Mouse (Mus musculus): ENCODE results near the gene Lrrc4c.

DNA sequence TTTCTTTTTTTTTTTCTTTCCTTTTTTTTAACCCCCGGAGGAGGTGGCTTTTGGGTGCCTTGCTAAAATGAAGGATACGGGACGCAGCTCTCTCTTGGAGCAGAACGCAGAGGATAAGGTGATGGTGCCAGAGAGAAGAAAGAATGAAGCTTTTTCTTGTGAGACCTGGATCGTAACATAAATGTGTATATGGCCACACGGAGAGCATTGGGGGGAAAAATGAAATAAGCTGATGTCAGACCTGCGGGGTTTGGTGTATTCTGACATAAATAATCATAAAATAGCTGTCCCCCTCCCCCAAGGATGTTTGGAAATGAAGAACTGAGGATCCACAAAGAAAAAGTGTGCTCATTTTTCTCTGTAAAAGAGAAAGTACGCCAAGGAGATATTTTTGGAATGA, 1149.7 kb downstream of the Lrrc4c start:
- no peak for TF ChIP-seq POLR2A (IDR thresholded peaks at IDR 0.05; ENCODE audit: control insufficient read depth, low read depth, low read length)
- no peak for TF ChIP-seq CTCF (IDR thresholded peaks at IDR 0.05; ENCODE audit: control insufficient read depth, insufficient read depth, insufficient replicate concordance, low read depth, low read length)
